Mouse (Mus musculus) heart, embryonic 14.5 days (tissue): ENCODE data around the gene Pptc7. TPM values are rescaled to one million over a fixed set of nuclear protein-coding genes. Genes with fewer than 3 reads are reported as not detected.
A peak's percentile ranks its signal among the peaks of the same experiment; 100 is the strongest.

Experiments
- ATAC-seq: fragments of 200-750 bp; cut with Nextera tagmentation; 2 replicates; pipeline ENCODE4 v1.8.0; 2017; ENCODE audit warnings: low read depth, moderate TSS enrichment; ENCODE audit not compliant: insufficient number of reproducible peaks, insufficient read depth, low FRiP score
- H3K27ac ChIP-seq, 2 experiments: fragments of 200-500 bp in 1 of 2; fragments of 300-500 bp in 1 of 2; sonication (generic) in 1 of 2; replicated peaks in 1 of 2; 2 replicates each; pipeline ENCODE4 v1.5.1; 2012 to 2014; ENCODE audit warnings: low read depth in 2 of 2, low read length in 2 of 2, control low read depth in 1 of 2, mild to moderate bottlenecking in 1 of 2, mixed read lengths in 1 of 2; ENCODE audit not compliant: control insufficient read depth in 1 of 2, insufficient read depth in 1 of 2
- H3K27me3 ChIP-seq: fragments of 300-500 bp; sonication (generic); 2 replicates; pipeline ENCODE4 v1.6.1; 2014; ENCODE audit warnings: mild to moderate bottlenecking, low read length, control low read depth; ENCODE audit not compliant: control insufficient read depth, insufficient read depth
- H3K36me3 ChIP-seq: fragments of 300-500 bp; sonication (generic); 2 replicates; pipeline ENCODE4 v1.6.1; 2014; ENCODE audit warnings: mild to moderate bottlenecking, control low read depth, low read length, mixed read lengths; ENCODE audit not compliant: control insufficient read depth, insufficient read depth
- H3K4me1 ChIP-seq, 2 experiments: fragments of 200-500 bp in 1 of 2; fragments of 300-500 bp in 1 of 2; sonication (generic) in 1 of 2; 2 replicates each; pipeline ENCODE4 v1.6.1; 2012 to 2014; ENCODE audit warnings: low read length in 2 of 2, control low read depth in 1 of 2, mixed read lengths in 1 of 2; ENCODE audit not compliant: control insufficient read depth in 2 of 2, insufficient read depth in 2 of 2
- H3K4me2 ChIP-seq: fragments of 300-500 bp; sonication (generic); 2 replicates; pipeline ENCODE4 v1.6.1; 2014; ENCODE audit warnings: mild to moderate bottlenecking, low read length
- H3K4me3 ChIP-seq, 2 experiments: fragments of 200-500 bp in 1 of 2; fragments of 300-500 bp in 1 of 2; sonication (generic) in 1 of 2; 2 replicates each; pipeline ENCODE4 v1.5.1; 2012 to 2014; ENCODE audit warnings: low read length in 2 of 2, mild to moderate bottlenecking in 2 of 2, control low read depth in 1 of 2, low read depth in 1 of 2, moderate library complexity in 1 of 2; ENCODE audit not compliant: control insufficient read depth in 1 of 2, insufficient read depth in 1 of 2
- H3K9ac ChIP-seq: fragments of 300-500 bp; sonication (generic); 2 replicates; pipeline ENCODE4 v1.6.1; 2014; ENCODE audit warnings: mild to moderate bottlenecking, low read length
- H3K9me3 ChIP-seq: fragments of 300-500 bp; sonication (generic); 2 replicates; pipeline ENCODE4 v1.6.1; 2016; ENCODE audit warnings: low read length, control low read depth; ENCODE audit not compliant: control insufficient read depth
- WGBS: fragments of 180-500 bp; shearing (Covaris S2); extraction: QIAGEN DNeasy Blood & Tissue Kit; methylation state at CpG from one replicate; pipeline ENCODE4 v1.1.7; 2014; 5-methylcytosine and 5-hydroxymethylcytosine counted together
- polyA plus RNA-seq: library from polyadenylated mRNA; unstranded; fragments of >200 nt; fragmentation: Nextera tagmentation; extraction: Ambion mirVana; gene quantifications from 2 replicates; pipeline ENCODE4 v1.2.1, GENCODE M21; 2014

Pptc7 gene
- polyA plus RNA-seq, 1 experiment from 2014 or later: 16.3 TPM

DNA sequence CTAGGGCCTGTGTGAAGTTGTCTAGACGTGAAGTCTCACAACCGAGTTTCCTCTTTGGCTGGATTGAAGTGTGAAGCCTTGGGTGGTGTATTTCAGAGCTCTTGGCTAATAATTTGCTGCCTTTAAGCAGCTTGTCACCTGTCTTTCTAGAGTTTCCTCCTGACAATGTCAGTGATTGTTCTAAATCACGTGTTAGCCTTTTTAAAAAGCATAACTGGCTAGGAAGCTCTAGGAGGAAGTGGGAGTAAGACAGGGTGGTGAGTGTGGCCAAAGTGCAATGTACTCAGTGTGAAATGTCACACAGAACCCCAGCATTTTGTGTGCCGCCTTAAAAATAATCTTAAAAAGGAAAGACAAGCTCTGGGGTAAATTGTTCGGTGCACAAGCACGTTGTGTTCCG is 59.6 kb downstream of the Pptc7 start:
- Histone ChIP-seq H3K4me3 (no peak overlapping the region), H3K9me3 (no peaks in the 10 kb centered on the region), H3K27ac (no peak overlapping the region), H3K4me2 (no peak overlapping the region), H3K36me3 (no peaks in the 10 kb centered on the region), H3K4me1 (peaks cover 0 to 4% of the 10 kb centered on the region in 2 experiments; a peak in 1 of 4 replicates), H3K9ac (no peak overlapping the region), H3K27me3 (no peaks in the 10 kb centered on the region)
- 50% methylated on average over 7 of the region's 7 CpGs for WGBS
- ATAC-seq: no peak

DNA sequence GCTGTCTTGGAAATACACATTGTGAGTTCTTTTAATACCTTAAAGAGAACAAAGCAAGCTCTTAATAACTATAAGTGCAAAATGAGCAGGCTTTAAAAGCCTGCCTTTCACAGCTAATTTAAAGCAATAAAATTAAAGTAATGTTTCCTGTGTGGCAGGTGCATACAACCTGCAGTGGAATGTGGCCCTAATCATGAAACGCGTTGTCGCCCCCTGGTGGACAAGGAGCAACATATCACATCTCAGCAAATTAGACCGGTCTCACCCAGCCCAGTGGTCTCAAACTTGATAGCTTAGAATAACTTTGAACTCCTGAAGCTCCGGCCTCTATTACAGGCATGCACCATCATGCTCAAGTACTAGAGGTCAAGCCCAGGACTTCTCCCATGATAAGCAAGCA is 60.1 kb downstream of the Pptc7 start:
- H3K9me3 ChIP-seq: no peaks in the 10 kb centered on the region
- H3K27ac ChIP-seq: no peak overlapping the region
- no peaks in the 10 kb centered on the region for H3K27me3 ChIP-seq
- peaks cover 0 to 4% of the 10 kb centered on the region in 2 experiments; a peak in 1 of 4 replicates for H3K4me1 ChIP-seq
- no peak overlapping the region for H3K4me2 ChIP-seq
- H3K9ac ChIP-seq: no peak overlapping the region
- WGBS: 6% methylated on average over 5 of the region's 5 CpGs
- no peaks in the 10 kb centered on the region for H3K36me3 ChIP-seq
- ATAC-seq: no peak
- no peak overlapping the region for H3K4me3 ChIP-seq

DNA sequence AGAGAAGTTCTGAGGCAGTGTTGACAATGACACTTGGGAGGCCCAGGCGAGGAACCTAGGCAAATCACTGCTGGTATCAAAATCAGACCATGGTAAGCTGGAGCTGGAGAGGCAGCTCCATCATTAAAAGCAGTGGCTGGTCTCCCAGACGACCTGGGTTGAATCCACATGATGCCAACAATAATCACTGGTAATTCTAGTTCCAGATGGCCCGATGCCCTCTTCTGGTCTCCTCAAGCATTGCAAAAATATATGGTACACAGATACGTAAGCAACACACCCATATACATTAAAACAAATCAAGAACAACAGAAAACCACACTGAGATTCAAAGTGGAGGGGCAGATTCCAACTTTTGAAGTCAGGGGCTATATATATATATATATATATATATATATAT is 61.6 kb downstream of the Pptc7 start:
- Histone ChIP-seq H3K27ac (no peak overlapping the region), H3K36me3 (no peaks in the 10 kb centered on the region), H3K9ac (no peak overlapping the region), H3K4me1 (peaks cover 0 to 4% of the 10 kb centered on the region in 2 experiments; a peak in 2 of 4 replicates), H3K27me3 (no peaks in the 10 kb centered on the region), H3K4me3 (no peak overlapping the region), H3K9me3 (no peaks in the 10 kb centered on the region), H3K4me2 (no peak overlapping the region)
- 77% methylated on average over 4 of the region's 4 CpGs for WGBS
- no peak for ATAC-seq

DNA sequence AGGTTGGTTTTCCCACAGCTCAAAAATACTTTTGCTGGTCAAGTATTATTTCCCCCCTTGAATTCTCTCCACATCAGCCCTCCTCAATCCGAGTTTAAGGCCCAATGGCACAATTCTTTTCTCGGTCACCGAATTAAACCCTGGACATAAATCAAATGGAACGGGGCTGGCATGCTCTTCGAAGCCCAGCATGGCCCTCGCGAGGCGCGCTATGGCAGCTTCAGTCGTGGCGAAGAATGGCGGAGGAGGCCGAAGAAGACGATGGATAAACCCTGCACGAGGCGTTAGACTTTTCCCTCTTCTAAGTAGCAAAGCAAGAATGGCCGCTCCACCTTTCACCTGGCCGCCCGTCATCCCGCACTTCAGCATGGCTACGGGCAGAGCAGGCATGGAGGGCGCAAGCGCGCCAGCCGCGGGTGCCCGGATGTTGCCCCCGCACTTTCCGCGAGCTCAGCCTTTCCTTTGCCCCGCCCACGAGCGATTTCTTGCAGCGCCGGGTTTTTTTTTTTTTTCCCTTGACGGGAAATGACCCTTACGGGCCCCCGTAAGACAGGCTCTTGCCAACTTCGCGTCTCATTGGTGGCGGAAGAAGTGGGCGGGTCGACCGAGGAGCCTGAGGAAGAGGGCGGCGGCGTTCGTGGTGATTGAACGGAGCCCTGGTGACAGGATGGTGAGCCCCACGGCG is 69.8 kb downstream of the Pptc7 start, which contains the start of the genes Rad9b and Vps29:
Gene Rad9b (minus strand): TSS at position 427 of the 685 bp plus-strand sequence.
Gene Vps29 (plus strand): TSS at position 563 of the 685 bp plus-strand sequence.
- Histone ChIP-seq H3K4me2 (peak within 1 kb of the TSS; percentile 89), H3K9me3 (no peaks in the 10 kb centered on the region), H3K4me1 (peaks cover 3 to 10% of the 10 kb centered on the region in 2 experiments; a peak in 3 of 4 replicates), H3K36me3 (peaks cover 16% of the 10 kb centered on the region), H3K9ac (peak within 1 kb of the TSS; percentile 93), H3K27me3 (no peaks in the 10 kb centered on the region), H3K4me3 (peak within 1 kb of the TSS; percentile 71 to 92), H3K27ac (peak within 1 kb of the TSS; percentile 50 to 85)
- peak; percentile 89 for ATAC-seq
- WGBS: 3% methylated on average over 51 of the region's 51 CpGs

DNA sequence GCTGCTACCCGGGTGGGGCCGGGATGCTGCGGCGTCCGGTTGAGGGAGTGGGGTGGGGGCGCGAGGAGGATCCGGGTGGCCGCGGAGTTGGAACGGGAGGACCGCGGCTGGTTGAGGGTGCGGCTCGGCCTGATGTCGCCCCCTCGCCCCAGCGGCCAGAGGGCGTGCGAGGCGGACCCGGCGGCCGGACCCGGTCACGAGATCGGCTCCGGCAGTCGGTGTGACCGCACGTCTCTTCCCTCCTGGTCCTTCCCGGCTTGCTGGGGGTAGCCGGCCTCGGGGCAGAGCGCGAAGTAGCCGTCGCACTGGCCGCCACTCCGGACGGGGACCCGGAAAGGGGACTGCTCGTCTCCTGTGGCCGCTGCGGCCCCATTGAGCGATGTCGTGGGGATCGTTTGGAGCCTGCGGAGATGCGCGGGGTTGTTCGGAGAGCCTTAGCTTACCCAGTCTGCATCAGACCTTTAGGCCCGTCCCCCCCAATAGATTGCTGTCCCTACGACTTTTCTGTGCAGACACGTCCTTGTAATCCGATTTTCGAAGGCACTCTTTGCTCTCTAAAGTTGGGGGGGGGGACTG is 70.4 kb downstream of the Pptc7 start:
- WGBS: under 1% methylated on average over 54 of the region's 57 CpGs
- Histone ChIP-seq H3K27ac (peak overlapping the region; percentile 9 to 85), H3K9me3 (no peaks in the 10 kb centered on the region), H3K9ac (peak overlapping the region; percentile 93), H3K27me3 (no peaks in the 10 kb centered on the region), H3K4me3 (peak overlapping the region; percentile 71 to 92), H3K36me3 (peaks cover 18% of the 10 kb centered on the region), H3K4me2 (peak overlapping the region; percentile 80), H3K4me1 (peaks cover 3 to 10% of the 10 kb centered on the region in 2 experiments; a peak in 3 of 4 replicates)
- ATAC-seq: peak; percentile 77

DNA sequence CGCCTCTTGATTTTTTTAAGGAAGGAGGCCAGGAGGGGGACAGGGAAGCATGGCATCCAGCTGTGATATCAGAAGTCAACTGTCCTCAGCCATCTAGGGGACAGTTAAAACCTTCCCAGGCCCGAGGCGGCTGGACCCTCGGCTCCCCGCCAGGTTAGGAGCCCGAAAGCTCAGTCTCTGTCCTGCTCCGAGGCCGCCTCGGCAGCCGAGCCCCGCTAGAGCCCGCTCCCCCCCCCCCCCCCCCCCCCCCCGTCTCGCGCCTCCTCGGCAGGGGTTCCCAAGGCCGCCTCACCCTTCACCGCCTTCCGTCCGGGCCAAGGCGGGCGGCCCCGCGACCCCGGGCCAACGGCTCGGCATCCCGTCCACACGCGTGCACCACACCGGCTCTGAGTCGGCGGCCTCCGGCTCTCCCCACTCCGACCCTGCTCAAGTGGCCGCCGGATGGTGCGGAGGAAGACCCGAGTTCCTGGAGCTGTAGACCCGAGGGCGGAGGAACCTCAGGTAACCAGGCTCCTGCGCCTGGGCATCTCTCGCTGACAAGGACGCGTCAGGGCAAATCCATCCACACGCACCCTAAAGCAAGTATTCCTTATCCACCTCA is 87.5 kb downstream of the Pptc7 start, which contains the start of gene Gpn3:
Gene Gpn3 (plus strand): TSS at position 286 of the 601 bp plus-strand sequence.
- peak within 1 kb of the TSS; percentile 81 to 93 for H3K4me3 ChIP-seq
- peak within 1 kb of the TSS; percentile 90 for H3K9ac ChIP-seq
- no peaks in the 10 kb centered on the region for H3K27me3 ChIP-seq
- peaks cover 2 to 16% of the 10 kb centered on the region in 2 experiments; a peak in 3 of 4 replicates for H3K4me1 ChIP-seq
- H3K27ac ChIP-seq: peak within 1 kb of the TSS; percentile 89 to 96
- peak; percentile 70 for ATAC-seq
- H3K9me3 ChIP-seq: no peaks in the 10 kb centered on the region
- H3K4me2 ChIP-seq: peak within 1 kb of the TSS; percentile 92
- H3K36me3 ChIP-seq: peaks cover 58% of the 10 kb centered on the region
- 1% methylated on average over 31 of the region's 46 CpGs for WGBS

DNA sequence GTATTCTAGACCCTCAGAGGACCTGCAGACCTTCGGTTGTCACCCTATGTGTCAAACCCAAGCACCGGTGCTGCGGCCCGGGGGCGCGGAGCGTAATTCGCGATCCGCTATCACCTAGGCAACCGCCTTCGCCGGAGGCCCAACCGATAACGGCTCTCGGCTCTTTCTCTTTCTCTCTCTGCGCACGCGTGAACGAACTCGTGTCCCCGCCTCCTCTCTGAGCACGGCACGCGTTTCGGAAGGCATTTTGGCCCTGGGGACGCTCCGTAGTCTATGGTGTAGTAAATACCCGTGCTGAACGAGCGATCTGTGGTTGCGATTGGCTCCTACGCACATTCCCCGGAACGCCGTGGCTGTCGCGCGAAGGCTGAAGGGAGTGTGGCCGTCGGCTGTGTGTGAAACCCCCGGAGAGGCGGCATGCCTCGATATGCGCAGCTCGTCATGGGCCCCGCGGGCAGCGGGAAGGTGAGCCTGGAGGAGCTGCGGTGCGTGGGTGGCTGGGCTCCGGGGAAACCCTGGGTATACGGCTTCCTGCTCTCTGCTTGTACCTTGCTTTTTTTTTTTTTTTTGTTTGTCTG is 88.1 kb downstream of the Pptc7 start, which contains the start of gene Fam216a:
Gene Fam216a (minus strand): TSS at position 173 of the 578 bp plus-strand sequence.
- under 1% methylated on average over 53 of the region's 53 CpGs for WGBS
- Histone ChIP-seq H3K27ac (peak within 1 kb of the TSS; percentile 89 to 96), H3K4me1 (peaks cover 2 to 16% of the 10 kb centered on the region in 2 experiments; a peak in 3 of 4 replicates), H3K9ac (peak within 1 kb of the TSS; percentile 90), H3K9me3 (no peaks in the 10 kb centered on the region), H3K4me2 (peak within 1 kb of the TSS; percentile 92), H3K27me3 (no peaks in the 10 kb centered on the region), H3K4me3 (peak within 1 kb of the TSS; percentile 81 to 93), H3K36me3 (peaks cover 54% of the 10 kb centered on the region)
- peak; percentile 89 for ATAC-seq
